Mouse (Mus musculus) heart, postnatal 0 days (tissue): ENCODE data around the gene Slc10a1.

ENCODE experiments used
- CTCF ChIP-seq: IDR thresholded peaks from 2 replicates; pipeline ENCODE4 v1.5.1; 2016; ENCODE audit warnings: antibody characterized with exemption, control low read depth, low read depth
- EP300 ChIP-seq: IDR thresholded peaks from 2 replicates; pipeline ENCODE4 v1.6.1; 2016; ENCODE audit warnings: antibody characterized with exemption, low read depth

GRCm38 (mm10) chr12:80995326-80995725, 26.8 kb upstream of the Slc10a1 start:
- TF ChIP-seq EP300 (no peak), CTCF (no peak)
